Mouse (Mus musculus): ENCODE data around the gene Rab11fip5.

Rab11fip5 gene

GRCm38 (mm10) chr6:85348133-85348532, 26.3 kb downstream of the Rab11fip5 start:
- DNase-seq, result no peak

- peak; percentile 92 to 93 for DNase-seq
These were observed 28.3 kb downstream of the Rab11fip5 start for GRCm38 (mm10) chr6:85346028-85346634.

- no peak for DNase-seq
These were observed 29.5 kb downstream of the Rab11fip5 start for GRCm38 (mm10) chr6:85344929-85345328.

- DNase-seq, result peak; percentile 39 to 50
These were observed 31.4 kb downstream of the Rab11fip5 start for GRCm38 (mm10) chr6:85343027-85343426.

- no peak for DNase-seq
These were observed 32.5 kb downstream of the Rab11fip5 start for GRCm38 (mm10) chr6:85341814-85342501.

GRCm38 (mm10) chr6:85340184-85340583, 34.2 kb downstream of the Rab11fip5 start:
- DNase-seq, result no peak

GRCm38 (mm10) chr6:85339273-85339901, 35.0 kb downstream of the Rab11fip5 start:
- DNase-seq, result peak; percentile 68 to 84

GRCm38 (mm10) chr6:85336944-85337343, 37.5 kb downstream of the Rab11fip5 start:
- DNase-seq, result no peak

- DNase-seq, result no peak
These were observed 39.1 kb downstream of the Rab11fip5 start for GRCm38 (mm10) chr6:85335352-85335751.

- peak; percentile 27 to 35 for DNase-seq
These were observed 39.6 kb downstream of the Rab11fip5 start for GRCm38 (mm10) chr6:85334851-85335250.

- no peak for DNase-seq
These were observed 40.2 kb downstream of the Rab11fip5 start for GRCm38 (mm10) chr6:85334251-85334650.

- peak; percentile 13 to 30 for DNase-seq
These were observed 40.7 kb downstream of the Rab11fip5 start for GRCm38 (mm10) chr6:85333732-85334131.

- peak; percentile 96 to 98 for DNase-seq
These were observed 41.3 kb downstream of the Rab11fip5 start, which contains the start of gene Sfxn5 for GRCm38 (mm10) chr6:85333000-85333669. Sfxn5 (minus strand) TSS chr6:85333422.

GRCm38 (mm10) chr6:85332351-85332999, 42.0 kb downstream of the Rab11fip5 start:
- DNase-seq, result peak; percentile 39 to 67

GRCm38 (mm10) chr6:85331736-85332135, 42.7 kb downstream of the Rab11fip5 start:
- no peak for DNase-seq

- DNase-seq, result peak; percentile 71 to 76
These were observed 43.2 kb downstream of the Rab11fip5 start for GRCm38 (mm10) chr6:85331221-85331735.

GRCm38 (mm10) chr6:85329666-85330185, 44.7 kb downstream of the Rab11fip5 start:
- DNase-seq, result peak; percentile 33 to 46

- no peak for DNase-seq
These were observed 47.9 kb downstream of the Rab11fip5 start for GRCm38 (mm10) chr6:85326564-85326963.

- no peak for DNase-seq
These were observed 49.3 kb downstream of the Rab11fip5 start for GRCm38 (mm10) chr6:85325109-85325508.

GRCm38 (mm10) chr6:85320445-85320866, 54.0 kb downstream of the Rab11fip5 start:
- DNase-seq, result no peak

GRCm38 (mm10) chr6:85316211-85316610, 58.2 kb downstream of the Rab11fip5 start:
- DNase-seq, result no peak
